ENCODE assay signal across 9 mouse cellular contexts in genomic region chr6:77475354-77475753, GRCm38 (mm10).
A peak's percentile ranks its signal among the peaks of the same experiment; 100 is the strongest.
DNase-seq lines count a peak whose midpoint lies in the region; ATAC-seq and TF ChIP-seq lines count a peak whose summit lies in the region.
"Had no signal": no experiment of that assay in that cellular context is flagged by ENCODE, and none has a peak within 500 bp of the region (broad histone marks: within the 10 kb centered on the region; RNA-seq: fewer than 3 reads in every experiment).

No protein-coding gene starts in this region.

- 39% methylated on average over 1 of the region's 1 CpGs for WGBS in hindbrain, embryonic 13.5 days
- WGBS in hindbrain, embryonic 11.5 days = 44% methylated on average over 1 of the region's 1 CpGs
- WGBS in forebrain, postnatal 0 days = 18% methylated on average over 1 of the region's 1 CpGs
- 41% methylated on average over 1 of the region's 1 CpGs for WGBS in hindbrain, embryonic 16.5 days

- no peak for DNase-seq in hindbrain, embryonic 11.5 days (ENCODE audit: low spot score)
- peak; percentile 76 for DNase-seq in adrenal gland, postnatal 14 days
- DNase-seq in forebrain, postnatal 0 days = peak; percentile 66
- peak; percentile 15 for DNase-seq in lung, postnatal 10 days
- DNase-seq in thymus, postnatal 25 days = no peak
- no peak for DNase-seq in yolk sac, embryonic 10.5 days (ENCODE audit: low spot score)

- TF ChIP-seq CTCF in forebrain, postnatal 0 days (IDR thresholded peaks at IDR 0.05; ENCODE audit: low read depth) = no peak

- no peak overlapping the region for H3K27ac ChIP-seq in hindbrain, embryonic 13.5 days
- no peak overlapping the region for H3K27ac ChIP-seq in hindbrain, embryonic 11.5 days (ENCODE audit: low read depth, low read length)
- no peak overlapping the region for H3K27ac ChIP-seq in forebrain, postnatal 0 days (ENCODE audit: low read depth, low read length)
- no peak overlapping the region for H3K27ac ChIP-seq in hindbrain, embryonic 16.5 days (ENCODE audit: low read depth, low read length)

- no peak overlapping the region for H3K9ac ChIP-seq in hindbrain, embryonic 13.5 days
- no peak overlapping the region for H3K9ac ChIP-seq in hindbrain, embryonic 11.5 days (ENCODE audit: low read depth, low read length)
- H3K9ac ChIP-seq in forebrain, postnatal 0 days = no peak overlapping the region
- no peak overlapping the region for H3K9ac ChIP-seq in hindbrain, embryonic 16.5 days (ENCODE audit: low read depth, low read length)

- no peaks in the 10 kb centered on the region for H3K36me3 ChIP-seq in hindbrain, embryonic 13.5 days
- no peaks in the 10 kb centered on the region for H3K36me3 ChIP-seq in hindbrain, embryonic 11.5 days (ENCODE audit: control insufficient read depth, insufficient read depth, low read length)
- no peaks in the 10 kb centered on the region for H3K36me3 ChIP-seq in forebrain, postnatal 0 days (ENCODE audit: insufficient read depth)
- no peaks in the 10 kb centered on the region for H3K36me3 ChIP-seq in hindbrain, embryonic 16.5 days (ENCODE audit: control insufficient read depth, insufficient read depth, low read length)

- no peak overlapping the region for H3K4me3 ChIP-seq in hindbrain, embryonic 13.5 days
- no peak overlapping the region for H3K4me3 ChIP-seq in hindbrain, embryonic 11.5 days (ENCODE audit: low read depth, low read length)
- H3K4me3 ChIP-seq in forebrain, postnatal 0 days (ENCODE audit: low read depth, low read length) = no peak overlapping the region
- no peak overlapping the region for H3K4me3 ChIP-seq in hindbrain, embryonic 16.5 days (ENCODE audit: low read length)

- no peaks in the 10 kb centered on the region for H3K4me1 ChIP-seq in hindbrain, embryonic 13.5 days (replicated peaks)
- H3K4me1 ChIP-seq in hindbrain, embryonic 11.5 days (replicated peaks; ENCODE audit: control insufficient read depth, insufficient read depth, low read length) = no peaks in the 10 kb centered on the region
- H3K4me1 ChIP-seq in forebrain, postnatal 0 days (ENCODE audit: insufficient read depth) = 0 out of 2 replicates have a peak, but pooled peaks cover 3% of the 10 kb centered on the region
- no peaks in the 10 kb centered on the region for H3K4me1 ChIP-seq in hindbrain, embryonic 16.5 days (ENCODE audit: control insufficient read depth, insufficient read depth, low read depth, low read length)

- no peak overlapping the region for H3K4me2 ChIP-seq in hindbrain, embryonic 13.5 days
- no peak overlapping the region for H3K4me2 ChIP-seq in hindbrain, embryonic 11.5 days (replicated peaks; ENCODE audit: low read depth, low read length)
- no peak overlapping the region for H3K4me2 ChIP-seq in forebrain, postnatal 0 days (ENCODE audit: low read depth)
- no peak overlapping the region for H3K4me2 ChIP-seq in hindbrain, embryonic 16.5 days (ENCODE audit: low read length)

- ATAC-seq in hindbrain, embryonic 13.5 days (ENCODE audit: low FRiP score) = peak; percentile 43; the same call in 1 of the 2 replicates
- ATAC-seq in hindbrain, embryonic 11.5 days (ENCODE audit: low FRiP score) = no peak
- peak; percentile 54; the same call in 1 of the 2 replicates for ATAC-seq in forebrain, postnatal 0 days
- peak; percentile 86 for ATAC-seq in hindbrain, embryonic 16.5 days

- H3K27me3 ChIP-seq in hindbrain, embryonic 13.5 days = no peaks in the 10 kb centered on the region
- H3K27me3 ChIP-seq in hindbrain, embryonic 11.5 days (ENCODE audit: control insufficient read depth, insufficient read depth, low read length) = no peaks in the 10 kb centered on the region
- H3K27me3 ChIP-seq in forebrain, postnatal 0 days (ENCODE audit: insufficient read depth, low read length) = no peaks in the 10 kb centered on the region
- H3K27me3 ChIP-seq in hindbrain, embryonic 16.5 days (replicated peaks; ENCODE audit: control insufficient read depth, insufficient read depth, low read length) = no peaks in the 10 kb centered on the region
- H3K27me3 ChIP-seq: CH12.LX had no signal

- no peaks in the 10 kb centered on the region for H3K9me3 ChIP-seq in hindbrain, embryonic 13.5 days
- H3K9me3 ChIP-seq in hindbrain, embryonic 11.5 days (ENCODE audit: control insufficient read depth, low read length) = no peaks in the 10 kb centered on the region
- no peaks in the 10 kb centered on the region for H3K9me3 ChIP-seq in forebrain, postnatal 0 days (ENCODE audit: low read length)
- H3K9me3 ChIP-seq in hindbrain, embryonic 16.5 days (ENCODE audit: control insufficient read depth, low read length) = no peaks in the 10 kb centered on the region

Comparison
In these comparisons a context has a peak if more than half of its experiments do, and no peak if none do; other contexts are left out.
1. DNase-seq: peak in adrenal gland, postnatal 14 days (single experiment), forebrain, postnatal 0 days (single experiment) and lung, postnatal 10 days (single experiment); none in hindbrain, embryonic 11.5 days (single experiment), thymus, postnatal 25 days (single experiment) and yolk sac, embryonic 10.5 days (single experiment).